In the genomic region with DNA sequence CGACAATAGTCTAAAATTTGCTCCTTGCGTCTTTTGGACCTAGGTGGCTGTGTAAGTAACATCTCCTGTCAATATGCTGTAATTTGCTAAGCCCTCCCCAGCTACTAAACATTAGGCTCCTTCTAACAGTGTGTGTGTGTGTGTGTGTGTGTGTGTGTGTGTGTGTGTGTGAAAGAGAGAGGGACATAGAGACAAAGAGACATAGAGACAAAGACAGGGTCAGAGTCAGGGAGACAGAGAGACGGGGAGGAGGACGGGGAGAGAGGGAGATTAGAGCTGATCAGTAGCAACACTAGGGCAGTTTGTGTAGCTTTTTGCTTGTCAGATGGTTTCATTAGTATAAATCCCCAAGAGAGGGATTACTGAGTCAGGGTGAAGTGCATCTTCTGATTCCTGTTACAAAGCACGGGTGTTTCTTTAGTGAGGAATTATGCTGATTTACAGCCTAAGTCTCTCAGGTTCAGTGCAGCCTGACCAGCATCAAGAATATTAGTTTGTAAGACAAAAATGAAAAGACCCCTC, we compare ENCODE assay signal across 26 mouse cellular contexts.
DNase-seq lines count a peak whose midpoint lies in the region; ATAC-seq and TF ChIP-seq lines count a peak whose summit lies in the region.
"Had no signal": no experiment of that assay in that cellular context is flagged by ENCODE, and none has a peak within 500 bp of the region (broad histone marks: within the 10 kb centered on the region; RNA-seq: fewer than 3 reads in every experiment).

No protein-coding gene starts in this region.

- WGBS in cerebellum, adult 2 months = 88% methylated on average over 5 of the region's 5 CpGs
- 74% methylated on average over 5 of the region's 5 CpGs for WGBS in hindbrain, embryonic 10.5 days
- WGBS in hindbrain, embryonic 14.5 days = 41% methylated on average over 5 of the region's 5 CpGs
- 53% methylated on average over 5 of the region's 5 CpGs for WGBS in midbrain, embryonic 12.5 days
- whole genome bisulfite sequencing in midbrain, embryonic 15.5 days = 39% methylated on average over 5 of the region's 5 CpGs
- 34% methylated on average over 5 of the region's 5 CpGs for WGBS in midbrain, embryonic 14.5 days

- no peaks in the 10 kb centered on the region for H3K9me3 ChIP-seq in hindbrain, embryonic 10.5 days
- no peaks in the 10 kb centered on the region for H3K9me3 ChIP-seq in hindbrain, embryonic 14.5 days (ENCODE audit: control insufficient read depth, low read length)
- H3K9me3 ChIP-seq in midbrain, embryonic 12.5 days = no peaks in the 10 kb centered on the region
- H3K9me3 ChIP-seq in midbrain, embryonic 15.5 days = no peaks in the 10 kb centered on the region
- H3K9me3 ChIP-seq in midbrain, embryonic 14.5 days (ENCODE audit: control insufficient read depth, low read length) = no peaks in the 10 kb centered on the region
- H3K9me3 ChIP-seq: embryonic facial prominence, embryonic 10.5 days; embryonic facial prominence, embryonic 13.5 days; forebrain, embryonic 12.5 days; forebrain, embryonic 15.5 days; heart, embryonic 12.5 days; heart, embryonic 15.5 days; hindbrain, embryonic 12.5 days had no signal

- TF ChIP-seq CTCF in cerebellum, adult 2 months (IDR thresholded peaks at IDR 0.05; ENCODE audit: borderline replicate concordance, insufficient read depth, low read depth, low read length) = no peak

- DNase-seq in cerebellum, adult 2 months = no peak
- no peak for DNase-seq in cerebellum, postnatal 10 days
- no peak for DNase-seq in hindbrain, embryonic 10.5 days (ENCODE audit: low spot score)
- no peak for DNase-seq in hindbrain, embryonic 14.5 days (ENCODE audit: low spot score)
- DNase-seq in midbrain, embryonic 14.5 days = peak; percentile 50
- DNase-seq in urinary bladder, postnatal 10 days (ENCODE audit: low spot score) = no peak
- DNase-seq: adrenal gland, adult 8-10 months; adrenal gland, postnatal 25 days; cerebellum, adult 18-20 months; embryo, embryonic 11 days; gastrocnemius, postnatal 10 days; heart, adult 18-20 months; heart, postnatal 10 days; heart, postnatal 36 days had no signal

- H3K4me2 ChIP-seq in hindbrain, embryonic 14.5 days (replicated peaks) = no peak overlapping the region
- no peak overlapping the region for H3K4me2 ChIP-seq in midbrain, embryonic 12.5 days (replicated peaks)
- no peak overlapping the region for H3K4me2 ChIP-seq in midbrain, embryonic 15.5 days
- no peak overlapping the region for H3K4me2 ChIP-seq in midbrain, embryonic 14.5 days (ENCODE audit: low read length)
- H3K4me2 ChIP-seq: embryonic facial prominence, embryonic 13.5 days; forebrain, embryonic 12.5 days; forebrain, embryonic 15.5 days; heart, embryonic 12.5 days; heart, embryonic 15.5 days; hindbrain, embryonic 12.5 days had no signal

- peaks cover 21% of the 10 kb centered on the region; the same call in 1 of the 2 replicates for H3K4me1 ChIP-seq in cerebellum, adult 2 months (ENCODE audit: control insufficient read depth, insufficient read depth, low read length)
- H3K4me1 ChIP-seq in hindbrain, embryonic 10.5 days (replicated peaks) = peaks cover 14% of the 10 kb centered on the region
- peaks cover 12% of the 10 kb centered on the region; the same call in 1 of the 2 replicates for H3K4me1 ChIP-seq in hindbrain, embryonic 14.5 days (replicated peaks; ENCODE audit: control insufficient read depth, insufficient read depth, low read length)
- 0 out of 2 replicates have a peak, but pooled peaks cover 10% of the 10 kb centered on the region for H3K4me1 ChIP-seq in midbrain, embryonic 12.5 days
- peaks cover 22% of the 10 kb centered on the region for H3K4me1 ChIP-seq in midbrain, embryonic 15.5 days
- peaks cover 11% of the 10 kb centered on the region; the same call in 1 of the 2 replicates for H3K4me1 ChIP-seq in midbrain, embryonic 14.5 days (ENCODE audit: control insufficient read depth, insufficient read depth, low read length)
- H3K4me1 ChIP-seq: forebrain, embryonic 15.5 days had no signal

- no peak for ATAC-seq in hindbrain, embryonic 14.5 days (ENCODE audit: low FRiP score)
- no peak for ATAC-seq in midbrain, embryonic 12.5 days (ENCODE audit: low FRiP score, low read depth)
- no peak for ATAC-seq in midbrain, embryonic 15.5 days (replicated peaks)
- ATAC-seq in midbrain, embryonic 14.5 days (ENCODE audit: low FRiP score, low TSS enrichment) = no peak
- ATAC-seq: activated CD4-positive, CD25-positive, alpha-beta regulatory T cell, adult 4 months; forebrain, embryonic 15.5 days; hindbrain, embryonic 16.5 days had no signal

- H3K36me3 ChIP-seq in hindbrain, embryonic 10.5 days = no peaks in the 10 kb centered on the region
- no peaks in the 10 kb centered on the region for H3K36me3 ChIP-seq in hindbrain, embryonic 14.5 days (replicated peaks; ENCODE audit: control insufficient read depth, insufficient read depth)
- no peaks in the 10 kb centered on the region for H3K36me3 ChIP-seq in midbrain, embryonic 12.5 days
- no peaks in the 10 kb centered on the region for H3K36me3 ChIP-seq in midbrain, embryonic 15.5 days (replicated peaks)
- no peaks in the 10 kb centered on the region for H3K36me3 ChIP-seq in midbrain, embryonic 14.5 days (ENCODE audit: control insufficient read depth, insufficient read depth, low read length)
- H3K36me3 ChIP-seq: embryonic facial prominence, embryonic 10.5 days; embryonic facial prominence, embryonic 13.5 days; forebrain, embryonic 12.5 days; forebrain, embryonic 15.5 days; heart, embryonic 12.5 days; heart, embryonic 15.5 days; hindbrain, embryonic 12.5 days had no signal

- H3K4me3 ChIP-seq in cerebellum, adult 2 months (replicated peaks; ENCODE audit: insufficient read depth, low read depth, low read length) = no peak overlapping the region
- H3K4me3 ChIP-seq in hindbrain, embryonic 10.5 days = no peak overlapping the region
- H3K4me3 ChIP-seq in hindbrain, embryonic 14.5 days (replicated peaks; ENCODE audit: low read length) = no peak overlapping the region
- H3K4me3 ChIP-seq in midbrain, embryonic 12.5 days = no peak overlapping the region
- H3K4me3 ChIP-seq in midbrain, embryonic 15.5 days = no peak overlapping the region
- H3K4me3 ChIP-seq in midbrain, embryonic 14.5 days (replicated peaks; ENCODE audit: low read depth, low read length) = no peak overlapping the region
- H3K4me3 ChIP-seq: embryonic facial prominence, embryonic 10.5 days; embryonic facial prominence, embryonic 13.5 days; erythroblast, embryonic 14.5 days; forebrain, embryonic 12.5 days; forebrain, embryonic 15.5 days; heart, embryonic 12.5 days; heart, embryonic 15.5 days; hindbrain, embryonic 12.5 days had no signal

- no peaks in the 10 kb centered on the region for H3K27me3 ChIP-seq in cerebellum, adult 2 months (ENCODE audit: control insufficient read depth, insufficient read depth, low read length)
- H3K27me3 ChIP-seq in hindbrain, embryonic 10.5 days (ENCODE audit: insufficient read depth, poor library complexity, severe bottlenecking) = no peaks in the 10 kb centered on the region
- no peaks in the 10 kb centered on the region for H3K27me3 ChIP-seq in hindbrain, embryonic 14.5 days (ENCODE audit: control insufficient read depth, insufficient read depth, low read length)
- H3K27me3 ChIP-seq in midbrain, embryonic 12.5 days = peaks cover 5% of the 10 kb centered on the region; the same call in 1 of the 2 replicates
- no peaks in the 10 kb centered on the region for H3K27me3 ChIP-seq in midbrain, embryonic 15.5 days (replicated peaks)
- no peaks in the 10 kb centered on the region for H3K27me3 ChIP-seq in midbrain, embryonic 14.5 days (ENCODE audit: control insufficient read depth, insufficient read depth, low read length)
- H3K27me3 ChIP-seq: embryonic facial prominence, embryonic 13.5 days; forebrain, embryonic 12.5 days; forebrain, embryonic 15.5 days; heart, embryonic 15.5 days had no signal

- H3K9ac ChIP-seq in hindbrain, embryonic 14.5 days = no peak overlapping the region
- H3K9ac ChIP-seq in midbrain, embryonic 12.5 days (replicated peaks) = no peak overlapping the region
- H3K9ac ChIP-seq in midbrain, embryonic 15.5 days = no peak overlapping the region
- no peak overlapping the region for H3K9ac ChIP-seq in midbrain, embryonic 14.5 days (replicated peaks; ENCODE audit: low read length)
- H3K9ac ChIP-seq: embryonic facial prominence, embryonic 13.5 days; forebrain, embryonic 12.5 days; forebrain, embryonic 15.5 days; heart, embryonic 12.5 days; heart, embryonic 15.5 days; hindbrain, embryonic 12.5 days had no signal

- no peak for TF ChIP-seq POLR2A in cerebellum, adult 2 months (IDR thresholded peaks at IDR 0.05; ENCODE audit: borderline replicate concordance, insufficient read depth, low read length)

- peak overlapping the region; percentile 90; the same call in 1 of the 2 replicates for H3K27ac ChIP-seq in cerebellum, adult 2 months (ENCODE audit: insufficient read depth, low read length)
- 0 out of 2 replicates have a peak overlapping the region, but pooled peaks have one; percentile 35 for H3K27ac ChIP-seq in hindbrain, embryonic 10.5 days
- H3K27ac ChIP-seq in hindbrain, embryonic 14.5 days = no peak overlapping the region
- H3K27ac ChIP-seq in midbrain, embryonic 12.5 days (replicated peaks) = peak overlapping the region; percentile 26; the same call in 1 of the 2 replicates
- H3K27ac ChIP-seq in midbrain, embryonic 15.5 days = no peak overlapping the region
- 0 out of 2 replicates have a peak overlapping the region, but pooled peaks have one; percentile 20 for H3K27ac ChIP-seq in midbrain, embryonic 14.5 days (replicated peaks; ENCODE audit: low read depth, low read length)
- H3K27ac ChIP-seq: embryonic facial prominence, embryonic 10.5 days; embryonic facial prominence, embryonic 13.5 days; forebrain, embryonic 12.5 days; forebrain, embryonic 15.5 days; hindbrain, embryonic 12.5 days had no signal

Comparison
In these comparisons a context has a peak if more than half of its experiments do, and no peak if none do; other contexts are left out.
1. H3K27ac ChIP-seq: peak in cerebellum, adult 2 months (single experiment), hindbrain, embryonic 10.5 days (single experiment), midbrain, embryonic 12.5 days (single experiment) and midbrain, embryonic 14.5 days (single experiment); none in hindbrain, embryonic 14.5 days (single experiment) and midbrain, embryonic 15.5 days (single experiment).